Mouse (Mus musculus) gastrocnemius, postnatal 4 days (tissue): ENCODE results near the gene Slc38a4. TPM values are rescaled to one million over a fixed set of nuclear protein-coding genes. Genes with fewer than 3 reads are reported as not detected.

Source experiments
- DNase-seq, 2 experiments: peaks; one replicate each; pipeline ENCODE4 v3.0.0; 2021 to 2022; ENCODE audit warnings: low spot score in 2 of 2, mixed read lengths in 2 of 2
- total RNA-seq, 2 experiments: library from RNA; stranded (reverse); gene quantifications; 2 replicates each; pipeline ENCODE4 v1.2.3; 2021

Gene Slc38a4
- total RNA-seq, 2 experiments from 2014 or later = 153 to 185 TPM

DNA sequence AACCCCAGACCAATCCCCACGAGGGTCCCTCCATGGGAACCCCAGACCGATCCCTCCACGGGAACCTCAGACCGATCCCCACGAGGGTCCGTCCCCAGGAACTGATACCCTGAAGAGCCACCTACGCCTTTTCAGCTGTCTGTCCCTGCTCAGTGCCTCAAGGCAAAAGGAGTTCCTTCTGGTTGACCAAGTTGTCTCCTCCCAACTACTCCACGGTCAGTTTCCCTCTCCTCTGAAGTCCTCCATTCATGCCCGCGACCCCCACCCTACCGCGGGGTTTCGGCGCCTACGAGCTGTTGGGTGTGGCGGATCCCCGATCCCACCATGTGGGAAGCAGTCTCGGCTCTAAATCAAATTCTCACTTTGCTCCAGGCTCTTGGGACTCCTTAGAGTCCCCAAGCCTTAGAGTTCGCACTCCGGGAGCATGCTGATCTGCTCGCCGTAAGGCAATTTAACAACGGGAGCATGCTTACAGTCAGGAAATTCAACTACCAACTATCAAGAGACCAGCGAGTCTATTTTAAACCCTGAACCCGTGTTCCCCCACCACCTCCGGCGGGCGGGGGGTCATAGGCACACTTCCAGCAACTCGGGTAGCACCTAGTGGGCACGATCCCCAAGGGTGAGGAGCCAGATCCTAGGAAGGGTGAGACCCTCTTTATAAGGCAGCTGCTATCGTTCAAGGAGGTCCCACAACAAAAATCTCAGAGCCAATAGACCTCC is 828 bp downstream of the Slc38a4 start:
- DNase-seq = no peak

DNA sequence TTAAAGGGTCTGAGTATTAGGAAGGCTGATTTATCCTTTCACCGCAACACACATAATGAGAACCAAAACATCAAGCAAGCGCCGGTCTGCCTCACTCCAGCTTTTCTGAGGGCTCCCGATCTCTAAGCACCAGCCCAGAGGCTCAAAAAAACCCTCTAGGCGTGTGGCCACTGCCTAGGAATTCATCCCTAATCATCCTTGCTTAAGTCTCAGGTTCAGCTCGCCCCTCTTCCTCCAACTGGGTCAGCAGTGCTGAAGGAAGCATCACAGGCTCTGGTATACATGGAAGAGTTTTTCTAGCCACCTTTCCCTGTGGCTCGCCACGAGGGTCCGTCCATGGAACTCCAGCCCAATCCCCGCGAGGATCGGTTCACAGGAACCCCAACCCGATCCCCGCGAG is 1.6 kb downstream of the Slc38a4 start:
- DNase-seq = no peak

DNA sequence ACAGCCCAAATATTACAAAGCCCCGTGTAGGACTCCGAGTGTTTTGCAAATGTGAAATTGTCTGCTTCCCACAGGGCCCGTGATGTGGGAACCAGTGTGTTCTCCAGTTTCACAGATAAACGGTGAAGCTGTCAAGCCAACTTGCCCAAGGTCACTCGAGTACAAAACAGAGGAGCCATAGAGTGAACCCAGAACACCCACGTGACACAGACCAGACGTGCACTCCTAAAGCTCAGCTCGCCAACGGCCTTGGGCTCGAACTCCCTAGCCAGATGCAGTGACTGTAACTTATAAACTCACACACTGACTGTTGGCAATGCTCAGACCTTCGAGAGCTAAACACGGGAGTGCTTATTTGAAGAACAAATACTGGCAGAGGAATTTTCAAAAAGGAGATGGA is 5.3 kb downstream of the Slc38a4 start:
- DNase-seq = no peak

DNA sequence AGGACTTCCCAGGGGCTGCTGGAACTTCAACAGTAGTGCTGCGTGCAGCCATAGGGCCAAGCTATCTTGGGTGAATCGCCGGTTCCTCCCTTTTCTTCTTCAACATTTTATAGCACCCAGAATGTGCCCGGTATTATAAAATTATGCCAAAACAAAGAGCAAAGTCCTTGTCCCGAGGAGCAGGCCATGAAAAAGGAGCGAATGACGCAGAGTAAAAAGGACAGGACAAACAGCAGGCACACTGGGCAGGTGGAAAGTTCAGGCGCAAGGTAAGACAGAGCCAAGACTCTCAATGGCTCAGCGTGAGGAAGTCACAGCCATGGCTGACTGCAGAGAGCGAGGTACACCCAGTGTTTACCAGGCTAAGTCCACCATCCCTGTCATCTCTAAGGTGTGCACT is 5.7 kb downstream of the Slc38a4 start:
- DNase-seq = no peak

DNA sequence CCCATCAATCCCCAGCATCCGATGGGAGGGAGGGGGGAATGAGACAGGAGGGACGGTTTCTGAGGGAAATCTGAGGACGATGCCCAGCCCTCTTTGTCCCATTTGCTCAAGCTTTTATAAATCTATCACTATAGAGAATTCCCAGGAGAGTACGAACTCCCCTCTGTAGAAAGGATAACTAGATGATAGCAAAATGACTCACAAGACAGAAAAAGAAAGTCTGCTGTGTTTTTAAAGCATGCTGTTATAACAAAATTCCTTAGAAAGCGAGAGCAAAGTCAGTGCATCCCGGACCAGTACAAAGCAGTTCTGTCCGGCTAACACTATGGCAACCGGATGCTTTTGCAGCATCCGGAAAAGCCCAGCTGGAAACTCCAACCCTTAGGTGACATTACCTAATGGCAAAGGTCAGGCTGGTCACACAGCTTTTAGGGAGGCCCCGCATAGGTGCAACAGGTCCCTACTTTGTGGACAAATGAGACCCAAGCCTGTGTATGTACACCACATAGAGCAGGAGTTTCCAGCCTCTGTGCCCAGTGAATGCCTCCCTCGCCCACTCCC is 6.4 kb downstream of the Slc38a4 start:
- no peak for DNase-seq

DNA sequence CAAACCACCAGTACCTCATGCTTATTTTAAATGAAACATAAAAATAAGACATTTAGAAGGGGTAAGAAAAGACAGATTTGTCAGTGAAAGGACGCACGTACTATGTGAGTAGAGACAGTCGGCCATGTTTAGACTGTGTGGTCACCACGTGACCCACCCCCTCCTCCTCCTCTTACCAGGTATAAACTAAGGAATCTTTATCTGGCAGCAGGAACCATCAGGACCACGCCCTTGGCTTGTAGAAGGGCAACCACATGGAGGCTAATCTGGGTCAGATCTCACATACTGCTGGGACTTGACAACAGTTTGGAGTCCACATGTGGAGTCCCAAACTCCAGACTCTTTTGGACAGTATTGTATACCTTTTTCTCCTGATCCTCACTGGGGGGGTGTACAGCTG is 7.5 kb downstream of the Slc38a4 start:
- no peak for DNase-seq

DNA sequence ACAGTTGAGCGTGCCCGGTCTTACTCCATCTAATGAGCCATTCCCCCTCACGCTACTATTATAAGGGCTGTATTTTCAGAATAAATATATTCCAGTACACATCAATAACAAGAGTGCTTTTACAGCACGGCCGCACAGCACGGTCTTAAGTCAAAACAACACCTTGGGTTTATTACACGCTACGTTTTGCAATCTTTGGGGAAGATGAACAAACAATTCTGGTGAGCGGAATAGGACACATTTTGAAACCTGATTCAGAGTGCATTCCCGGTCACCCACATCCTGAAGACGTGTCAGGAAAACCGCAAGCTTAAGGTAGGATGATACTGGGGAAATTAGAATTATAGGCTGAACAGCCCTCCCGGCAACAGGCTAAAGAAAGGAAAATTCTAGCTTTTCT is 11.8 kb downstream of the Slc38a4 start:
- no peak for DNase-seq

DNA sequence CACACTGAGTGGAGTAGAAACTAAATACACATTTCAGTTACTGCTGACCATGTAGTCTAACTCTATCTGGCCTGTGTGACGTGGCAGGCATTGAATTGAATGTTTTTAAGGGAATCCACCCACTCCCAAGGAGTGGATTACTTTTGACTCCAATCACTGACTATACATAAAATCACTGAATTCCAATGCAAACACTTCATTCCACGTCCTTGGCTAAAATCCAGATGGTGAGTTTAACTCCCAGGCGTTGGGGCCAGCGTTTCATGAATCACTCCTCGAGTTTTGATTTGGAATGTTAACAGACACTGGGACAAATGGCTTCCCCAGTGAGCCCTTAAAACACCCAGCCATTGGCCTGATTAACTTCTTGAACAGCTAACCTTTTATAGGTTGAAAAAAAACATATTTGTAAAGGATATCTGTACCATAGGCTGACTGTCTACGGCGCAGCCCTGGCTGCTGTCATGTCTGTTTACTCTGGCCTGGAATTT is 13.7 kb downstream of the Slc38a4 start:
- no peak for DNase-seq

DNA sequence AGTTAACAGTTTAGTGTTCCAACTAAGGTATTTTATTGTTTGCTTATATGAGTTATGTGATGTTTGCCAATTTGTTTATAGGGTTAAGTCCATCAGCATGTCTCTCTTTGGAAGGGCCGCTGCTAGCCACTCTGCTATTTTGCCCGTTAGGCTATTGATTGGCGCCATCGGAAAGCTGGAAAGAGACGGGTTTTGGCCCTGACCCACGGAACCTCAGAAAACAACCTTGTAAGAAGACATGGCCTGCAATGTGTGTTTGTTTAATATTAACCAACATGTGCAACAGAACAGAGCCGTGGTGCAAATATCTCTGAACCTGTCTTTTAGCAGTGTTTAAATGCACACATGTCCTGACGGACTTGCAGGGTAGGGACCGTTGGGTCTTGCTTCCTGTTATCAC is 14.6 kb downstream of the Slc38a4 start:
- no peak for DNase-seq

DNA sequence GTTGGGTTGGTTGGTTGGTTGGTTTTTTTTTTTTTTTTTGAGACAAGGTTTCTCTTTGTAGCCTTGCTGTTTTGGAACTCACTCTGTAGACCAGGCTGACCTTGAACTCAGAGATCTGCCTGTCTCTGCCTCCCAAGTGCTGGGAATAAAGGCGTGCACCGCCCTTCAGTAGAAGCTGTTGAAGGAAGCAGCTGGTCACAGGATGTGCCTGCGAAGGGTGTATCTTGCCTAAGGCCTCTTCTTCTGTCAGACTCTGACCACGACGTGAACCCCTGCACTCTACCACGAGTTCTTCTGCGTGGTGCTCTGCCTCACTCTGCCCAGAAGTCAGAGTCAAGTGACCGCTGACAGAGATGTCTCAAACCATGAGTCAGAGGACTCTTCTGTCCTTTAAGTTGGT is 18.0 kb downstream of the Slc38a4 start:
- DNase-seq = no peak

DNA sequence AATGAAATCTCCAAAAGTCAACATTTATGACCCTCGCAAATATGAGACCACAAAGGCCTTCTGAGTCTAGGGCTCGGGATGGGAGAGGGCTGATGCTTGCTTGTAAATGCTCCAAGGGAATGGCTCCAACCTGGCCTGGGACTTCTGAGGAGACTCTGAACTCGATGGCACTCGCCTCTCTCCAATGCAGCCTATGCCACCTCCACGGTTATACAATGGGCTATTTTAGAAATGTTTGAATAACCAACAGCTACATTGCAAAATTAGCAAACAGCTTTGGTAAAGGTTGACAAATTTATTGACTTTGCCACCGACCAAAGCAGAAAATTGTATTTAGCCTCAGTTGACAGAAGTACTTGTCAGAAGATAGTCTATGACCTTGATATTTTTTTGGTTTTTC is 19.9 kb downstream of the Slc38a4 start:
- DNase-seq = no peak

DNA sequence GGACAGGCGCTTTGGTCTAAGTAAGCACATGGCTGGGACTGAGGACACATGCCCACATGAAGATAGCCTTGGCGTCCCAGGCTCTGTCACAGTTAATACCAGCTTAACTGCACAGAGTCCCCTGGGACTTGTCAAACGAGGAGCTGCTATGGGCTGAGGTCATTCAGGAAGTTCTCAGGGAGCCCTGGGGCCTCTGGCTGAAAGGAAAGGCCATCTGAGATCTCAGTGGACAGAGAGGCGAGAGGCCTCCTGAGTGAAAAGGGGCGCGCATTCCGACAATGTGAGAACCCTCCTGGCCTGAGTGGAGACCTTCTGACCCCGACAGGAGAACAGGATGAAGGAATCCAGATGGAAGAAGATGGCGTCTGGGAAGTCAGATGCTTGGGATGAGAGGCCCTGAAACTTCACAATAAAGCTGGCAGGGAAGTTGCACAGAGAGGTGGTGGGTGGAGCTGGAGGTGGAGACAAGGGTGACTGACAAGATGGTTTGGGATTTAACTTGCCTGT is 22.2 kb downstream of the Slc38a4 start:
- DNase-seq = no peak

DNA sequence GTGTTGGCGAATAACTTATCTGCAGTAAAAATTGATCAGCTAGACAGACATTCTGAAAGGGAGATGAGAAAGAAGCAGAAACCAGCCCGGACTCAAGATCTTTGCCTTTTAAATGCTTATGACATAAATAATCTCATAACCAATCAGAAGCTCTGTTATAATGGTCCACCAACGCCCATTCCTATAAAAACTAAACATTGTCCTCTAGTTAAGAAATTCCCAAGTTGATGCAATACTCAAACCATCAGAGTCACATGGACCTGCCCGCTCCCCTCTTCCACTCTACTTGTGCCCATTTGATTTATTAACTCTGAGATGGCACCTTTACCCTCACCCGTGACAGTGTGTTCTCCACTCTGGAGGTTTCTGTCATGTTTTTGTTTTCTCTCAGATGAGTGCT is 23.9 kb downstream of the Slc38a4 start:
- DNase-seq = no peak

DNA sequence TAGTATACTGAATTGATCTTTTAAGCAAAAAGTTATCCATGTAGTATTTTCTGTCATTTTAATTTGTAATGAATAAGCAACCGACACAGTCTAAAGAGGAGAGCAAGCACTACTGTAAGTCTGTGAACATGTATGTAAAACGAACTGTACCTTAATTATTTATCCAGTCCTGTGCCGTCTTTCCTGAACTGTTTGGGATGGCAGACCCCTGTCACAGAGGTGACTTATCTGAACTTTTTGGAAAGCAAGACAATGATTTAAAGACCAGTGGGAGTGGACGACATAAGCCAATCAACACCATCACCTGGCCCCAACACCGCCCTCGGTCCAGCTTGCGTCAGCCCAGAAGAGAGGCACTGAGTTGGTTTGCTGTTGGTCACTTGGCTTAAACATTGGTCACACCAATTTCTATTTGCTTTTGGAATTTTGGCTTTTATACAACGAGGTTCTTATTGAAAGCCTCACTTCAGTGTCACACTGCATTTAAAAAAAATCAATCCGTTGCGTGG is 24.7 kb downstream of the Slc38a4 start:
- DNase-seq = no peak

DNA sequence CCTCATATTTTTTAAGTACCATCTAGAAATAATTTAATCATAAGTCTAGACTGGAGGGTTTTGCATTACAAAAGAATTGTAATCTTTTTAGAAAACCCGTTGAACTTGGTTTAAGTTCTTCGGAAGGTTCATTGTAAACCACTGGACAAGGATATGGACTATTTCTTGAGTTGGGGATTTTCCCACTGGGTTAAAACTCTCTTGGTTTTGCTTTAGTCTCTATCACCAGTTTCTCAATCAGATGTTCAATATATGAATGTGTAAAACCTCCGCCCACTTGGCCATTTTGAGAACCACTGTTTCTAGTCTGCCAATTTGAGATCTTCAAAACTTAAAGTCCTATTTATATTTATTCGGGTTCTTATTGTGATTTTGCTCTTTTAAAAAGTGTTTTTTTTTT is 25.6 kb downstream of the Slc38a4 start:
- DNase-seq = no peak

DNA sequence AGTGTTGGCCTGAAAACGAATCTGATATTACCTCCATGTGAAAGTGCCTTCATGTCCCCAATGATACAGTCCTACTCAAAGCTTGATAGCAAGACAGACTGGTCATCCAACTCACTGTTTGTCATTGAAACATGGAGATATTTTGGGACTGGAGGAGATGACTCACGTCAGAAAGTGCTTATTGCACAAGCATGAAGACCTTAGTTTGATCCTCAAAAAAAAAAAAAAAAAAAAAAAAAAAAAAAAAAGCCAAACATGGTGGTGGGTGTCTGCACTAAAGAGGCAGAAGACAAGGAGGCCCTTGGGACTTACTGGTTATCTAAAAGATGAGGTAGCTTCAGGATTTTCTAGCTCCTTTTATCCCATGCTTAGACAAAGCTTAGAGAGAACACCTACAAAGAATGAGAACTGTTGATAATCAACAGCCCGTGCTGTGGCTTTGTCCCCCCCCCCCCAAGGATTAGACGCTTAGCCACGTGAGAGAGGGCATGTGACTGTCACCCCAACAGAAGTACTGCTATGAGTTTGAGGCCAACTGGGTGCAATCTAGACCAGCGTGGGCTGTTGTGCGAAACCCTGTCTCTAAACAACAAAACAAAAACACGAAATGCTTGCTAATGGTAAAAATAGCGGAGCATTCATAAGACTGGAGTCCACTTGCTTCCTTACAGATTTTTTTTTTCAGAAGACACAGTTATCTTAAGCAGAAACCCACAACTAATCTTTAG is 26.5 kb downstream of the Slc38a4 start:
- DNase-seq = no peak

DNA sequence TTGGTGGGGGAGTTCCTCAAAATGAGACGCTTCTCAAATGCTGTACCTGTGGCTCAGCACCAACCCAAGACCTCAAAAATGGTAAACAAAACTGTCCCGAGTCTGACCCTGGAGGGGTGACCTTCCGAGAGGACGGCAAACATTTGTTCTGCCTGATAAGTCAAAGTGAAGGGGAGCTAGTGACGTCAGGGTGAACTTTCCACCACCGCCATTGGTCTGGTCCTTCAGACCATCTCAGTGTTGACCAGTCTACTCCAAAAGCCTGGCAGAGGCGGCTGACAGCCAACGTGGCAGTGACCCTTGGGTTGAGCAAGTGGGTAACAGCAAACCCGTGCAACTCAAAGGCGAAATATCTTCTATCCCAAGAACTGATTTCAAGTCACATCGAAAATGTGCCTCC is 27.1 kb downstream of the Slc38a4 start:
- DNase-seq = no peak

DNA sequence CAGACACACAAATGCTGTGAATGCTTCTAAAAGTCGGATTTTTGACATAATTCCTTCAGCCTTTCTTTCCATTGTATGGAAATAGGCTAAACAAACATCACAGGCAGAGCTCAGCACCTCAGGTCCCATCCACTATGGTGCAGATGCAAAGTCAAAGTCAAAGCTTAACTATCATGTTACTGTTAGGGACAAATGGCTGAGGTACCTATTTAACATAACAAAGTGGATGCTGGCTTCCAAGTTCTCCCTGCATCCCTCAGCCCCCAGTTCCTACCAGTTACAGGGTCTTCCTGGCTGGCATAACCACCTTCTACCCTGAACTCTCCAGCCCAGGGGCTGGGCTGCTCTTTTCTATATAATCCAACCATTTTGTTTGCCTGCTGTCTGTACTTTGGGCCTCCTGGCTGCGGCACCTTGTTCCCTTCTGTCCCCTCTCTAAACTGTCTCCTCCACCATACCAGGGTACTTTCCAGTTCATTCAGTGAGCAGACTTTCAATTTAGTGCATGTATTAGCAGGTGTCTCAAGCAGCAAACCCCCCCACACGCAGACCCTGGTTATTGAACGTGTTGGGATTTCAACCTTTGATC is 27.6 kb downstream of the Slc38a4 start:
- DNase-seq = no peak

DNA sequence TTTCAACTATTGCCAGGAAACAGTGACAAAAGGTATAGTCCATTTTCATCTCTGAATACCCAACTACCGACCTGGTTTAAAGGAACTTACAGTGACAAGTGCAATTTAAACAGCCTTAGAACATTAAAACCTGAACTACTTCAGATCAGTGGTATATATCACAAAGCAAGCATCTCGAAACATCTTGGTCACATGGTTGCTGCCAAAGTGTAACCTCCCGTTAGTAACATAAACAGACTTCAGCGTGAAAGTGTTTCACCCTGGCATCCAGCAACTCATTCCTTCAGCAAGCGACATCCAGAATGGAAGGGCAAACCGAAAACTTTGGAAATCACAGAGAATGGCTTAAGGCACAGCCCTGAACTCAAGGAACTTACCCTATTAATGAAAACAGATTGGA is 29.1 kb downstream of the Slc38a4 start:
- no peak for DNase-seq

DNA sequence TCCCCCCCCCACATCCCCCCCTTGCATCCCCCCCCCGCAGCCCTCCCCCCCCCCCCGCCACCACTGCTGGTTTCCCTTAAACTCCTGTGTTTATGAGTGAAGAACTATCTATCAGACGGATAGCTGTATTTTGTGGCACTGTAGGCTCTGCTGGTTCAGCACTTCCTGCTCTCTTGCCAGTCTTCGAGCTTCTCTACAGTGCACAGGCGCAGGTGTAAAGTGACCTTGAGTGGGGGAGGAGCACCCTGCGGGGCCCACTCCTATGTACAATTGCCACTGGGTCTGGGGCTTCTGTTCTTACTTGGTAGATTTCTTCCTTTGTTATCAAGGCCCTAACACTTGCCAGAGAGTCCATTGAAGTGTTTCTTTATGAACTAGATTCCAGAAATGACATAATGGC is 33.0 kb downstream of the Slc38a4 start:
- no peak for DNase-seq

DNA sequence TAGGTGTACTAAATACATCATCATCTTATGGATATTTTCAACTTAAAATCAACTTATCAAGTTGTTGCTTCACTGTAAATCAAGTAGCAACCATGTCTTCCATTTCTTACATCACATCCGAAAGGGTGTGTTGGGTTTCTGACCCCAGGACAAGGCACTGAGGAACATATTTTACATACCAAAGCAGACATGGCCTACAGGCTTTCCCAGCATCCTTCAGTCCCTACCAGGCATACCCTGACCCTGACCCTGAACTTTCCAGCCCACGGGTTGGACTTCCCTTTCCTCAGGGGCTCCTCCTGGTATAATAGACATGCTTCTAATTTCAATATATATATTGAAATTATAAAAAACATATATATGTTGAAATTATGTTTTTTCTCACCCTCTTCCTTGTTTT is 33.5 kb downstream of the Slc38a4 start:
- DNase-seq = no peak

DNA sequence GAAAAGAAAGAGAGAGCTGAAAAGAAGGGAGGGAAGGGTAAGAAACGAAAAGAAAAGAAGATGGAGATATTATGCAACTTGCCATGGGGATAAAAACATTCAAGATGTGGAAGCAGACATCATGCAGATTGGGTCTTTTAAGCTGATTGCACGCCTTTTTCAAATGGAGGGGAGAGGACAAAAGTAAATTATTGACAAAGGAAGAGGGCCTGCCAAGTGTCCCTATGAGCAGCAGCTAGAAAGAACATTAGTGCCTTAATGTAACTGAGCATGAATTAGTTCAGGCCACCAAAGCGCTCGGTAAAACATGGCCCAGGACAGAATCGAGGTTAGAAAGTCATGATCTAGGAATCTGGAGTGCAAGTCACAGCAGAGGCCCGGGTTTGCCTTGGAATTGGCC is 35.5 kb downstream of the Slc38a4 start:
- no peak for DNase-seq
